Mouse (Mus musculus): ENCODE data around the gene Hcn4.

DNA sequence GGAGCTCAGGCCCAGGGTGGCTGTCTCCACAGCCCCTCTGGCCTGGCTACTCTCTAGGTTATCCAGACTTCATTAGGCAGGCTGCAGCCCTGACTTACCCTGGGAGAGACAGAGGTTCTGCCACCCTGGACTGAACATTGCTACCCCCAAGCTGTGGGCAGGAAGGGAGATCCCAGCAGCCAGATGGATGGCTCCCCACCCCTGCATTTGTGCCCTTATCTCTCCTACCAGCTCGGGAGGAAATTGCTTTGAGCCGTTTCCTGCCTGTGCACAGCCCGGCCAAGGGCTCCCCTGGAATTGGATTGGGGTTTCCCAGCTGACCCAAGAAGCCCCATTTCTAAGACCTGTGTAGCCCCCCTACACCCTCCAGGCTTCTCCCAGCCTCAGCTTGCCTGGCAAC is 23.8 kb downstream of the Hcn4 start:
- TF ChIP-seq CTCF (IDR thresholded peaks at IDR 0.05; ENCODE audit: borderline replicate concordance, insufficient read depth, low read depth, low read length) (no peak), POLR2A (IDR thresholded peaks at IDR 0.05; ENCODE audit: borderline replicate concordance, insufficient read depth, low read length) (no peak)
